Mouse (Mus musculus): ENCODE results near the gene Hoxb3. TPM values are rescaled to one million over a fixed set of nuclear protein-coding genes. Genes with fewer than 3 reads are reported as not detected.

Hoxb3 gene
- polyA plus RNA-seq, 1 experiment from 2014 or later = 53.8 TPM

- H3K27me3 ChIP-seq = no peaks in the 10 kb centered on the region
- POLR2A ChIA-PET = interaction anchor here (0.6 to 42.9 kb wide), 16 partner anchors 4 to 315 kb away, joined by 3 to 1274 read pairs (median 6); partner anchors contain the start of genes Hoxb2, Hoxb3, Hoxb4 and Hoxb5
- no peak for TF ChIP-seq CTCF (IDR thresholded peaks at IDR 0.05)
- no peak for ATAC-seq
- CTCF ChIA-PET = interaction anchor here (0.9 to 21.6 kb wide), 5 partner anchors 10 to 247 kb away, joined by 3 to 215 read pairs (median 12); partner anchors contain the start of gene Hoxb8
- in situ Hi-C loops (cut with MboI; ENCODE audit: low pct_unique_long_range_greater_than_20kb) = loop anchor here (10.0 kb wide), 2 partner anchors 108 to 368 kb away; no protein-coding TSS in a partner anchor
- no peak for DNase-seq (ENCODE audit: low read depth, low spot score)
These were observed 16.8 kb upstream of the Hoxb3 start for GRCm38 (mm10) chr11:96306183-96306907.

- ChIA-PET CTCF (interaction anchor here (0.9 to 21.6 kb wide), 3 partner anchors 10 to 28 kb away, joined by 3 to 215 read pairs (median 5); partner anchors contain the start of gene Hoxb8), POLR2A (interaction anchor here (1.2 to 42.9 kb wide), 11 partner anchors 5 to 106 kb away, joined by 3 to 1274 read pairs (median 11); partner anchors contain the start of genes Hoxb2, Hoxb3, Hoxb4 and Hoxb5)
- TF ChIP-seq CTCF (IDR thresholded peaks at IDR 0.05) = no peak
- DNase-seq (ENCODE audit: low read depth, low spot score) = peak; percentile 89
- in situ Hi-C loops (cut with MboI; ENCODE audit: low pct_unique_long_range_greater_than_20kb) = loop anchor here (10.0 kb wide), 2 partner anchors 108 to 368 kb away; no protein-coding TSS in a partner anchor
- H3K27me3 ChIP-seq = no peaks in the 10 kb centered on the region
- ATAC-seq = peak; percentile 15
These were observed 16.2 kb upstream of the Hoxb3 start for GRCm38 (mm10) chr11:96306908-96307269.

DNA sequence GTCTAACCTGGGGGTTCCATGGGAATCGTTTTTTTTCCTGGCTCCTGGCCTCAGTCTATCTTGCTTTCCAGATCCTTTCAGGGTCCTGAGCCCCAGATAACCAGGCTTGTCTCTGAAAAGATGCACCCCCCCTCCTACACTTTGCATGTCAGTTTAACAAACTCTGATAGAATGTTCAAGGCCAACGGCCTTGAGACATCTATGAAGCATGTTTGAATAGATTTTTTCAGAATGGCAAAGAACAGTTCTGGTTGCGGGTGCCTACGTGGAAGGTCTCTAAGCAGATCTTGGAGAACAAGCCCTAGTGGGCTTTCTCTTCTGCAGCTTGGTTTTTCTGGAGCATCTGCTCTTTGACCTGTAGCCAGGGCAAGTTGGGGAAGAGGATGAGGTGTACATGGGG lies 14.4 kb upstream of the Hoxb3 start:
- POLR2A ChIA-PET = interaction anchor here (0.9 to 42.9 kb wide), 10 partner anchors 7 to 238 kb away, joined by 4 to 1274 read pairs (median 16); partner anchors contain the start of genes Hoxb2, Hoxb3, Hoxb4 and Hoxb5
- in situ Hi-C loops (cut with MboI; ENCODE audit: low pct_unique_long_range_greater_than_20kb) = loop anchor here (10.0 kb wide), 2 partner anchors 106 to 366 kb away; no protein-coding TSS in a partner anchor
- CTCF ChIA-PET = interaction anchor here (1.2 to 21.6 kb wide), 5 partner anchors 15 to 245 kb away, joined by 3 to 215 read pairs (median 4); partner anchors contain the start of gene Hoxb8
- ATAC-seq = no peak
- TF ChIP-seq CTCF (IDR thresholded peaks at IDR 0.05) = no peak
- H3K27me3 ChIP-seq = no peaks in the 10 kb centered on the region
- no peak for DNase-seq (ENCODE audit: low read depth, low spot score)

DNA sequence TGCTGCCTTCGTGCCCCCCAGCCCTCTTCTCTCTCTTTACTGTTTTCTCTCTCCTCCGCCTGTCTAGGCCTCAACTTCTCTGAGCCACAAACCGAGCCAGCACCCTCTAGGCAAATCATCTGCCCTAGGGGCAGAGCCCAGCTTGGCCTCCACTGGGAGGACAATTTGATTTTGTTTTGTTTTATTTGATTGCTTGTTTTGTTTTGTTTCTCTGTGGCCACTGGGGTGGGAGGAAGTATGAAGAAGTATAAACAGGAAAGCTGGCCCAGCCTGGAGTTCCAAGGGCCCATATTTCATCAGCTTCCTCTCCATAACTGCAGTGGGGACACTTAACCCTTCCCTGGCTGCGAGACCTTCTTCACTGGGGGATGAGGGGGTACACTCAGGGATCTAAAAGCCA lies 13.8 kb upstream of the Hoxb3 start:
- no peaks in the 10 kb centered on the region for H3K27me3 ChIP-seq
- POLR2A ChIA-PET = interaction anchor here (1.1 to 42.9 kb wide), 9 partner anchors 7 to 236 kb away, joined by 4 to 1274 read pairs (median 20); partner anchors contain the start of genes Hoxb2, Hoxb3, Hoxb4 and Hoxb5
- no peak for ATAC-seq
- TF ChIP-seq CTCF (IDR thresholded peaks at IDR 0.05) = no peak
- CTCF ChIA-PET = interaction anchor here (1.1 to 21.6 kb wide), 5 partner anchors 15 to 244 kb away, joined by 3 to 215 read pairs (median 4); partner anchors contain the start of gene Hoxb8
- no peak for DNase-seq (ENCODE audit: low read depth, low spot score)
- in situ Hi-C loops (cut with MboI; ENCODE audit: low pct_unique_long_range_greater_than_20kb) = loop anchor here (10.0 kb wide), 2 partner anchors 106 to 366 kb away; no protein-coding TSS in a partner anchor

DNA sequence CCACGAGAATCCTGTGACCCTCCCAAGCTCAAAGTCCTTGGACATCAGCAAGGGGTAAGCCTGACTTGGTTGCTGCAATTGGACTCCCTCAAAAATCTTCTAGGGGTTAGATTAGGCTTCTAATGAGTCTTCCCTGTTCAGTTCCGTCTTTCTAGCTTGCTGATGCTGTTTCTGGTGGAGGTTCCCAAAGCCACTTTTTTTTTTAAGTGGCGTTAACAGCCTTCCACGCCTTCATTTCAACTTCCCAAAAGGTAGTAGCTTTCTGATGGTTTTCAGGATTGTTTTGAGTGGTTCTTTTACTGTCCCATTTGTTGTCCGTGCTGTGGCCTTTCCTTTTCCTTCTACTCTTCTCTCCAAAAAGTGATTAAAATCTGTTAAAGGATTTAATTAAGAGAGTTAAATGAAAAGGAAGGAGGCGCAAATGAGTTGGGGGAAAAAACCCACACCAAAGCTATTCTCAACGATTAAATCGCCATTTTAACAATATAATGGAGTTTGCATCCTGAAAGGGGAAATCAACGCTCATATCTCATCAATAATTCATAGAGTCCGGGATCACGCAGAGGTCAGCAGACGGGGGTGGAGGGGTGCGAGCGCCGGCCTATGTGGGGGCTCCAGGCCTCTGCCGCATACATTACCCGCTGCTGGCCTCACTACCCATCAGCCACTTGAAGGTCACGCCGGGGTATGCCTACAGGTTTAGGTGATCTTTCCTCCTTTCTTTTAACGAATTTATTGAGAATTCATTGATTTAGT lies 12.8 kb upstream of the Hoxb3 start:
- no peak for ATAC-seq
- in situ Hi-C loops (cut with MboI; ENCODE audit: low pct_unique_long_range_greater_than_20kb) = loop anchor here (5.0 kb wide), 1 partner anchor 42 kb away; the partner anchor contains the start of gene Hoxb2
- POLR2A ChIA-PET = interaction anchor here (0.5 to 32.9 kb wide), 13 partner anchors 13 to 426 kb away, joined by 3 to 1274 read pairs (median 5); partner anchors contain the start of genes Hoxb2, Hoxb3, Hoxb5 and Hoxb6
- no peak for DNase-seq (ENCODE audit: low read depth, low spot score)
- CTCF ChIA-PET = interaction anchor here (0.9 to 21.6 kb wide), 6 partner anchors 20 to 311 kb away, joined by 3 to 215 read pairs (median 4); partner anchors contain the start of gene Hoxb8
- no peak for TF ChIP-seq CTCF (IDR thresholded peaks at IDR 0.05)
- H3K27me3 ChIP-seq = no peaks in the 10 kb centered on the region

DNA sequence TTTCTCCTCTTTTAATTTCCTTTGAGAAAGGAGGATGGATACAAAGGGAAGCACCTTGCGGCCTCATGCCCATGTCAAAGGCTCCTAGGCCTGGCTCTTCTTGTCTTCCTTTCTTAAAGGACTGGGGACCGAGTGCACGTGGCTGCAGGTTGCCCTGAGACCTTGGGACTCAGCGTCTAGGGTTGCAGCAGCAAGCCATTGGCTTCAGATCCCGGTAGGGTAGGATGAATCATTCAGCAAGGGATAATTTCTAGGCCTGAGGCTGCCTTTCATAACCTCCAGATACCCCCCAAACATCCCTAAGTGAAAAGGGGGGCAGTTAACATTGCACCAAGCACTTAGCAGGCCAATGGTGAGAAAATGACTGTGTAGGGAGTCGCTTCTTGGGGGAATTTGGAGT lies 12.0 kb upstream of the Hoxb3 start:
- CTCF ChIA-PET = interaction anchor here (1.0 to 21.6 kb wide), 3 partner anchors 31 to 45 kb away, joined by 3 to 215 read pairs (median 4); partner anchors contain the start of gene Hoxb8

GRCm38 (mm10) chr11:96311520-96312417 lies 11.4 kb upstream of the Hoxb3 start:
- ATAC-seq = peak; percentile 45
- in situ Hi-C loops (cut with MboI; ENCODE audit: low pct_unique_long_range_greater_than_20kb) = loop anchor here (5.0 kb wide), 1 partner anchor 41 kb away; the partner anchor contains the start of gene Hoxb2
- no peaks in the 10 kb centered on the region for H3K27me3 ChIP-seq

More for the DNA sequence above, 12.0 kb upstream of the Hoxb3 start:
- no peak for TF ChIP-seq CTCF (IDR thresholded peaks at IDR 0.05)
- DNase-seq (ENCODE audit: low read depth, low spot score) (no peak), ATAC-seq (no peak)
- in situ Hi-C loops (cut with MboI; ENCODE audit: low pct_unique_long_range_greater_than_20kb) = loop anchor here (5.0 kb wide), 1 partner anchor 41 kb away; the partner anchor contains the start of gene Hoxb2
- no peaks in the 10 kb centered on the region for H3K27me3 ChIP-seq
- POLR2A ChIA-PET = interaction anchor here (0.8 to 32.9 kb wide), 10 partner anchors 12 to 426 kb away, joined by 3 to 1274 read pairs (median 4); partner anchors contain the start of genes Hoxb2, Hoxb3, Hoxb5 and Hoxb6

DNA sequence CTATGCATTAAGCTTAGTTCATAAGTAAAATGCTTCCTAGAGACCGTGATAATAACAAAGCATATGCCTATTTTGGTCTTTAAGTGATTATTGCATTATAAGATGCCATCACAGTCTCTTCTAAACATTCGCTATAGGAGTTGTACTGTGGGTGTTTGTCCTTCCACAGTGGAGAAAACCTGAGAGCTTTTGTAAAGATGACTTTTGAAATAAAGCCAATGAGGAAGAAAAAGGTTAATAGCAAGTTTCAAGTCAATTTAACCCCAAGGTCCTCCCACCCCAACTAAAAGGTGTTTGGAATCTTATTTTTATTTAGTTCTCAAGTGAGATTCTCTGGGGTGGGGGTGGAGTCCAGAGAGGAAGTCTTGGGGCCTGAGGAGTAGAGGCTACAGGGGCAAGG lies 10.0 kb upstream of the Hoxb3 start:
- no peaks in the 10 kb centered on the region for H3K27me3 ChIP-seq

More at GRCm38 (mm10) chr11:96311520-96312417, 11.4 kb upstream of the Hoxb3 start:
- peak; percentile 90 for TF ChIP-seq CTCF (IDR thresholded peaks at IDR 0.05)
- no peak for DNase-seq (ENCODE audit: low read depth, low spot score)
- ChIA-PET CTCF (interaction anchor here (0.7 to 1.2 kb wide), 5 partner anchors 11 to 96 kb away, joined by 3 to 4 read pairs (median 3); partner anchors contain the start of gene Hoxb3), POLR2A (interaction anchor here (0.8 to 32.9 kb wide), 11 partner anchors 12 to 266 kb away, joined by 3 to 1274 read pairs (median 4); partner anchors contain the start of genes Hoxb3, Hoxb5, Hoxb6 and Hoxb7)

More for the DNA sequence above, 10.0 kb upstream of the Hoxb3 start:
- ChIA-PET CTCF (interaction anchor here (0.9 to 2.3 kb wide), 8 partner anchors 9 to 307 kb away, joined by 3 to 7 read pairs (median 4); partner anchors contain the start of gene Hoxb5), POLR2A (interaction anchor here (0.6 to 32.9 kb wide), 12 partner anchors 20 to 233 kb away, joined by 3 to 1274 read pairs (median 6); partner anchors contain the start of genes Hoxb5, Hoxb6, Hoxb7 and Hoxb8)
- no peak for TF ChIP-seq CTCF (IDR thresholded peaks at IDR 0.05)
- in situ Hi-C loops (cut with MboI; ENCODE audit: low pct_unique_long_range_greater_than_20kb) = loop anchor here (5.0 kb wide), 1 partner anchor 39 kb away; the partner anchor contains the start of gene Hoxb2
- ATAC-seq = no peak
- no peak for DNase-seq (ENCODE audit: low read depth, low spot score)

Measured in Patski (cell line).